Mouse (Mus musculus): ENCODE data around the gene Cd59a. TPM values are rescaled to one million over a fixed set of nuclear protein-coding genes. Genes with fewer than 3 reads are reported as not detected.
"Not testable (repeated sequence)": the region's sequence is repeated elsewhere in the genome, so short reads cannot be mapped to it uniquely, and the experiment has no call there.

Cd59a gene
- 27.8 and 28.3 TPM in 2 replicates for polyA plus RNA-seq (2015; fragmentation: Nextera tagmentation; extraction: Ambion mirVana)

GRCm38 (mm10) chr2:104095741-104096213 is at the start of gene Cd59a:
Gene Cd59a (plus strand): TSS chr2:104095801.
- H3K4me1 ChIP-seq (replicated peaks; ENCODE audit: control insufficient read depth, insufficient read depth, low read length), result 0 out of 2 replicates have a peak, but pooled peaks cover 8% of the 10 kb centered on the region
- no peaks in the 10 kb centered on the region for H3K27me3 ChIP-seq (ENCODE audit: control insufficient read depth, insufficient read depth, low read depth, low read length)
- peak within 1 kb of the TSS; percentile 68 for H3K27ac ChIP-seq (ENCODE audit: low read length)
- no peaks in the 10 kb centered on the region for H3K36me3 ChIP-seq (ENCODE audit: control insufficient read depth, insufficient read depth, low read length)
- H3K4me3 ChIP-seq (ENCODE audit: low read length), result peak within 1 kb of the TSS; percentile 60
- peak within 1 kb of the TSS; percentile 68 for H3K9ac ChIP-seq (ENCODE audit: low read length)
- H3K4me2 ChIP-seq (ENCODE audit: low read depth, low read length), result peak within 1 kb of the TSS; percentile 68
- WGBS, result 4% methylated on average over 15 of the region's 15 CpGs
- no peaks in the 10 kb centered on the region for H3K9me3 ChIP-seq (ENCODE audit: control insufficient read depth, low read length)
- ATAC-seq (ENCODE audit: low read depth), result peak; percentile 97

GRCm38 (mm10) chr2:104058381-104058780 is 37.2 kb upstream of the Cd59a start:
- H3K36me3 ChIP-seq (ENCODE audit: control insufficient read depth, insufficient read depth, low read length), result peaks cover 14% of the 10 kb centered on the region
- 0 out of 2 replicates have a peak, but pooled peaks have one; percentile 26 for ATAC-seq (ENCODE audit: low read depth)
- H3K4me3 ChIP-seq (ENCODE audit: low read length), result no peak overlapping the region
- no peaks in the 10 kb centered on the region for H3K27me3 ChIP-seq (ENCODE audit: control insufficient read depth, insufficient read depth, low read depth, low read length)
- H3K4me2 ChIP-seq (ENCODE audit: low read depth, low read length), result no peak overlapping the region
- WGBS, result 74% methylated on average over 1 of the region's 1 CpGs
- no peaks in the 10 kb centered on the region for H3K4me1 ChIP-seq (replicated peaks; ENCODE audit: control insufficient read depth, insufficient read depth, low read length)
- no peaks in the 10 kb centered on the region for H3K9me3 ChIP-seq (ENCODE audit: control insufficient read depth, low read length)
- no peak overlapping the region for H3K27ac ChIP-seq (ENCODE audit: low read length)
- H3K9ac ChIP-seq (ENCODE audit: low read length), result no peak overlapping the region

GRCm38 (mm10) chr2:104058954-104059353 is 36.6 kb upstream of the Cd59a start:
- H3K4me3 ChIP-seq (ENCODE audit: low read length), result no peak overlapping the region
- no peak overlapping the region for H3K9ac ChIP-seq (ENCODE audit: low read length)
- 89% methylated on average over 4 of the region's 4 CpGs for WGBS
- no peak for ATAC-seq (ENCODE audit: low read depth)
- H3K27ac ChIP-seq (ENCODE audit: low read length), result no peak overlapping the region
- H3K36me3 ChIP-seq (ENCODE audit: control insufficient read depth, insufficient read depth, low read length), result peaks cover 14% of the 10 kb centered on the region
- H3K4me2 ChIP-seq (ENCODE audit: low read depth, low read length), result no peak overlapping the region
- no peaks in the 10 kb centered on the region for H3K9me3 ChIP-seq (ENCODE audit: control insufficient read depth, low read length)
- no peaks in the 10 kb centered on the region for H3K27me3 ChIP-seq (ENCODE audit: control insufficient read depth, insufficient read depth, low read depth, low read length)
- no peaks in the 10 kb centered on the region for H3K4me1 ChIP-seq (replicated peaks; ENCODE audit: control insufficient read depth, insufficient read depth, low read length)

- peaks cover 9% of the 10 kb centered on the region for H3K36me3 ChIP-seq (ENCODE audit: control insufficient read depth, insufficient read depth, low read length)
- no peak overlapping the region for H3K4me2 ChIP-seq (ENCODE audit: low read depth, low read length)
- WGBS, result 44% methylated on average over 10 of the region's 10 CpGs
- no peak for ATAC-seq (ENCODE audit: low read depth)
- H3K27me3 ChIP-seq (ENCODE audit: control insufficient read depth, insufficient read depth, low read depth, low read length), result no peaks in the 10 kb centered on the region
- no peak overlapping the region for H3K9ac ChIP-seq (ENCODE audit: low read length)
- no peak overlapping the region for H3K4me3 ChIP-seq (ENCODE audit: low read length)
- no peak overlapping the region for H3K27ac ChIP-seq (ENCODE audit: low read length)
- H3K9me3 ChIP-seq (ENCODE audit: control insufficient read depth, low read length), result no peaks in the 10 kb centered on the region
- H3K4me1 ChIP-seq (replicated peaks; ENCODE audit: control insufficient read depth, insufficient read depth, low read length), result no peaks in the 10 kb centered on the region
Observed at GRCm38 (mm10) chr2:104059786-104060185, 35.8 kb upstream of the Cd59a start.

- no peaks in the 10 kb centered on the region for H3K9me3 ChIP-seq (ENCODE audit: control insufficient read depth, low read length)
- H3K27me3 ChIP-seq (ENCODE audit: control insufficient read depth, insufficient read depth, low read depth, low read length), result no peaks in the 10 kb centered on the region
- H3K36me3 ChIP-seq (ENCODE audit: control insufficient read depth, insufficient read depth, low read length), result peaks cover 8% of the 10 kb centered on the region
- H3K9ac ChIP-seq (ENCODE audit: low read length), result no peak overlapping the region
- no peaks in the 10 kb centered on the region for H3K4me1 ChIP-seq (replicated peaks; ENCODE audit: control insufficient read depth, insufficient read depth, low read length)
- WGBS, result 97% methylated on average over 6 of the region's 6 CpGs
- no peak overlapping the region for H3K4me3 ChIP-seq (ENCODE audit: low read length)
- H3K4me2 ChIP-seq (ENCODE audit: low read depth, low read length), result no peak overlapping the region
- no peak overlapping the region for H3K27ac ChIP-seq (ENCODE audit: low read length)
- no peak for ATAC-seq (ENCODE audit: low read depth)
Observed at GRCm38 (mm10) chr2:104060996-104061395, 34.6 kb upstream of the Cd59a start.

- Histone ChIP-seq H3K9ac (ENCODE audit: low read length) (no peak overlapping the region), H3K36me3 (ENCODE audit: control insufficient read depth, insufficient read depth, low read length) (peaks cover 8% of the 10 kb centered on the region), H3K4me2 (ENCODE audit: low read depth, low read length) (no peak overlapping the region), H3K27me3 (ENCODE audit: control insufficient read depth, insufficient read depth, low read depth, low read length) (no peaks in the 10 kb centered on the region), H3K9me3 (ENCODE audit: control insufficient read depth, low read length) (no peaks in the 10 kb centered on the region), H3K27ac (ENCODE audit: low read length) (no peak overlapping the region), H3K4me3 (ENCODE audit: low read length) (no peak overlapping the region), H3K4me1 (replicated peaks; ENCODE audit: control insufficient read depth, insufficient read depth, low read length) (no peaks in the 10 kb centered on the region)
- no peak for ATAC-seq (ENCODE audit: low read depth)
Observed at GRCm38 (mm10) chr2:104062665-104063064, 32.9 kb upstream of the Cd59a start.

- Histone ChIP-seq H3K9me3 (ENCODE audit: control insufficient read depth, low read length) (no peaks in the 10 kb centered on the region), H3K36me3 (ENCODE audit: control insufficient read depth, insufficient read depth, low read length) (peaks cover 8% of the 10 kb centered on the region), H3K4me1 (replicated peaks; ENCODE audit: control insufficient read depth, insufficient read depth, low read length) (no peaks in the 10 kb centered on the region), H3K4me3 (ENCODE audit: low read length) (no peak overlapping the region), H3K4me2 (ENCODE audit: low read depth, low read length) (no peak overlapping the region), H3K27ac (ENCODE audit: low read length) (no peak overlapping the region), H3K27me3 (ENCODE audit: control insufficient read depth, insufficient read depth, low read depth, low read length) (no peaks in the 10 kb centered on the region), H3K9ac (ENCODE audit: low read length) (no peak overlapping the region)
- no peak for ATAC-seq (ENCODE audit: low read depth)
- 63% methylated on average over 2 of the region's 2 CpGs for WGBS
Observed at GRCm38 (mm10) chr2:104064152-104064551, 31.4 kb upstream of the Cd59a start.

GRCm38 (mm10) chr2:104065526-104065925 is 30.1 kb upstream of the Cd59a start, which contains the start of gene Gm10912:
Gene Gm10912 (plus strand): TSS chr2:104065826.
- not testable (repeated sequence) for H3K9ac ChIP-seq (ENCODE audit: low read length); H3K4me3 ChIP-seq (ENCODE audit: low read length); H3K4me1 ChIP-seq (replicated peaks; ENCODE audit: control insufficient read depth, insufficient read depth, low read length); H3K27me3 ChIP-seq (ENCODE audit: control insufficient read depth, insufficient read depth, low read depth, low read length); ATAC-seq (ENCODE audit: low read depth); H3K36me3 ChIP-seq (ENCODE audit: control insufficient read depth, insufficient read depth, low read length); H3K4me2 ChIP-seq (ENCODE audit: low read depth, low read length); H3K9me3 ChIP-seq (ENCODE audit: control insufficient read depth, low read length); H3K27ac ChIP-seq (ENCODE audit: low read length)
- 89% methylated on average over 5 of the region's 6 CpGs for WGBS

- not testable (repeated sequence) for H3K4me2 ChIP-seq (ENCODE audit: low read depth, low read length); H3K9ac ChIP-seq (ENCODE audit: low read length); H3K4me1 ChIP-seq (replicated peaks; ENCODE audit: control insufficient read depth, insufficient read depth, low read length); H3K9me3 ChIP-seq (ENCODE audit: control insufficient read depth, low read length); H3K36me3 ChIP-seq (ENCODE audit: control insufficient read depth, insufficient read depth, low read length); H3K27ac ChIP-seq (ENCODE audit: low read length); H3K27me3 ChIP-seq (ENCODE audit: control insufficient read depth, insufficient read depth, low read depth, low read length); ATAC-seq (ENCODE audit: low read depth); H3K4me3 ChIP-seq (ENCODE audit: low read length)
- WGBS, result 75% methylated on average over 7 of the region's 7 CpGs
Observed at GRCm38 (mm10) chr2:104068450-104068849, 27.2 kb upstream of the Cd59a start, which contains the start of gene Gm10799. Gene Gm10799 (minus strand): TSS chr2:104068550.

Data from lung, embryonic 16.5 days (tissue).